Mouse (Mus musculus) embryonic facial prominence, embryonic 13.5 days (tissue): ENCODE measurements around the gene Pigs. TPM values are rescaled to one million over a fixed set of nuclear protein-coding genes. Genes with fewer than 3 reads are reported as not detected.

Experiments used
- ATAC-seq: fragments of 200-750 bp; cut with Nextera tagmentation; 2 replicates; pipeline ENCODE4 v1.8.0; 2017; ENCODE audit warnings: low read depth; ENCODE audit not compliant: insufficient number of reproducible peaks, insufficient read depth, low FRiP score, low TSS enrichment
- H3K27ac ChIP-seq: fragments of 300-500 bp; sonication (generic); 2 replicates; pipeline ENCODE4 v1.5.1; 2015; ENCODE audit warnings: moderate library complexity, mild to moderate bottlenecking, inconsistent platforms
- H3K27me3 ChIP-seq: fragments of 300-500 bp; sonication (generic); 2 replicates; pipeline ENCODE4 v1.6.1; 2015; ENCODE audit warnings: mild to moderate bottlenecking, inconsistent platforms
- H3K36me3 ChIP-seq: fragments of 300-500 bp; sonication (generic); 2 replicates; pipeline ENCODE4 v1.6.1; 2015; ENCODE audit warnings: mild to moderate bottlenecking, inconsistent platforms
- H3K4me1 ChIP-seq: fragments of 300-500 bp; sonication (generic); 2 replicates; pipeline ENCODE4 v1.6.1; 2015; ENCODE audit warnings: inconsistent platforms
- H3K4me2 ChIP-seq: fragments of 300-500 bp; sonication (generic); 2 replicates; pipeline ENCODE4 v1.6.1; 2015; ENCODE audit warnings: moderate library complexity, mild to moderate bottlenecking, inconsistent platforms
- H3K4me3 ChIP-seq: fragments of 300-500 bp; sonication (generic); 2 replicates; pipeline ENCODE4 v1.5.1; 2015; ENCODE audit warnings: mild to moderate bottlenecking, inconsistent platforms
- H3K9ac ChIP-seq: fragments of 300-500 bp; sonication (generic); 2 replicates; pipeline ENCODE4 v1.6.1; 2015; ENCODE audit warnings: mild to moderate bottlenecking, inconsistent platforms
- H3K9me3 ChIP-seq: fragments of 300-500 bp; sonication (generic); 2 replicates; pipeline ENCODE4 v1.6.1; 2016; ENCODE audit warnings: inconsistent platforms
- WGBS: fragments of 180-500 bp; shearing (Covaris S2); methylation state at CpG from one replicate; pipeline ENCODE4 v1.1.7; 2015; ENCODE audit warnings: mixed read lengths; 5-methylcytosine and 5-hydroxymethylcytosine counted together
- polyA plus RNA-seq: library from polyadenylated mRNA; unstranded; fragments of >200 nt; fragmentation: Nextera tagmentation; extraction: Ambion mirVana; gene quantifications from 2 replicates; pipeline ENCODE4 v1.2.1, GENCODE M21; 2015

Pigs gene
- polyA plus RNA-seq, 1 experiment from 2014 or later = 75.7 TPM

GRCm38 (mm10) chr11:78318411-78318810, 9.8 kb upstream of the Pigs start:
- H3K36me3 ChIP-seq = peaks cover 78% of the 10 kb centered on the region
- H3K9ac ChIP-seq = no peak overlapping the region

GRCm38 (mm10) chr11:78322076-78322831, 6.0 kb upstream of the Pigs start:
- H3K27ac ChIP-seq = peak overlapping the region; percentile 65
- no peak overlapping the region for H3K9ac ChIP-seq
- 36% methylated on average over 2 of the region's 2 CpGs for WGBS
- H3K4me2 ChIP-seq = peak overlapping the region; percentile 56
- H3K27me3 ChIP-seq = no peaks in the 10 kb centered on the region
- H3K4me3 ChIP-seq = peak overlapping the region; percentile 23
- no peaks in the 10 kb centered on the region for H3K9me3 ChIP-seq
- no peak for ATAC-seq
- H3K4me1 ChIP-seq = peaks cover 18% of the 10 kb centered on the region
- peaks cover 42% of the 10 kb centered on the region for H3K36me3 ChIP-seq

More at GRCm38 (mm10) chr11:78318411-78318810, 9.8 kb upstream of the Pigs start:
- no peak overlapping the region for H3K4me2 ChIP-seq
- H3K27me3 ChIP-seq = no peaks in the 10 kb centered on the region
- peaks cover 16% of the 10 kb centered on the region for H3K4me1 ChIP-seq
- no peak for ATAC-seq
- WGBS = 83% methylated on average over 2 of the region's 2 CpGs
- no peaks in the 10 kb centered on the region for H3K9me3 ChIP-seq
- no peak overlapping the region for H3K27ac ChIP-seq
- no peak overlapping the region for H3K4me3 ChIP-seq

GRCm38 (mm10) chr11:78322860-78323259, 5.4 kb upstream of the Pigs start, which contains the start of gene Aldoc:
TSS of gene Aldoc (plus strand) at chr11:78322968.
- Histone ChIP-seq H3K4me2 (peak within 1 kb of the TSS; percentile 56), H3K4me1 (peaks cover 18% of the 10 kb centered on the region), H3K36me3 (peaks cover 36% of the 10 kb centered on the region), H3K27ac (peak within 1 kb of the TSS; percentile 65), H3K27me3 (no peaks in the 10 kb centered on the region), H3K4me3 (peak within 1 kb of the TSS; percentile 23), H3K9me3 (no peaks in the 10 kb centered on the region), H3K9ac (peak within 1 kb of the TSS; percentile 57; the same call in 1 of the 2 replicates)
- 7% methylated on average over 15 of the region's 15 CpGs for WGBS
- ATAC-seq = peak; percentile 87

- no peak overlapping the region for H3K9ac ChIP-seq
- no peaks in the 10 kb centered on the region for H3K27me3 ChIP-seq
- WGBS = 86% methylated on average over 15 of the region's 15 CpGs
- ATAC-seq = no peak
- no peak overlapping the region for H3K27ac ChIP-seq
- no peak overlapping the region for H3K4me2 ChIP-seq
- H3K36me3 ChIP-seq = peaks cover 22% of the 10 kb centered on the region
- no peaks in the 10 kb centered on the region for H3K9me3 ChIP-seq
- H3K4me1 ChIP-seq = peaks cover 23% of the 10 kb centered on the region
- H3K4me3 ChIP-seq = no peak overlapping the region
These were observed 4.0 kb upstream of the Pigs start for GRCm38 (mm10) chr11:78324000-78324785.

GRCm38 (mm10) chr11:78324965-78325364, 3.2 kb upstream of the Pigs start:
- no peak for ATAC-seq
- Histone ChIP-seq H3K27me3 (no peaks in the 10 kb centered on the region), H3K9me3 (no peaks in the 10 kb centered on the region), H3K4me1 (peaks cover 25% of the 10 kb centered on the region), H3K27ac (no peak overlapping the region), H3K36me3 (peaks cover 16% of the 10 kb centered on the region), H3K4me3 (no peak overlapping the region), H3K9ac (no peak overlapping the region), H3K4me2 (no peak overlapping the region)
- WGBS = 93% methylated on average over 12 of the region's 12 CpGs

- Histone ChIP-seq H3K27ac (no peak overlapping the region), H3K36me3 (peaks cover under 1% of the 10 kb centered on the region), H3K9ac (no peak overlapping the region), H3K9me3 (no peaks in the 10 kb centered on the region), H3K4me2 (no peak overlapping the region), H3K27me3 (no peaks in the 10 kb centered on the region), H3K4me3 (no peak overlapping the region), H3K4me1 (peaks cover 21% of the 10 kb centered on the region)
- ATAC-seq = no peak
- 87% methylated on average over 4 of the region's 4 CpGs for WGBS
These were observed 1.0 kb upstream of the Pigs start for GRCm38 (mm10) chr11:78327215-78327614.

GRCm38 (mm10) chr11:78328512-78329056, 369 bp downstream of the Pigs start:
- peak overlapping the region; percentile 93 for H3K4me2 ChIP-seq

GRCm38 (mm10) chr11:78332676-78333075, 4.5 kb downstream of the Pigs start:
- Histone ChIP-seq H3K4me1 (peaks cover 7% of the 10 kb centered on the region), H3K9ac (no peak overlapping the region), H3K9me3 (no peaks in the 10 kb centered on the region), H3K27me3 (no peaks in the 10 kb centered on the region), H3K4me2 (no peak overlapping the region), H3K36me3 (peaks cover 50% of the 10 kb centered on the region), H3K27ac (no peak overlapping the region), H3K4me3 (no peak overlapping the region)
- ATAC-seq = no peak
- 93% methylated on average over 12 of the region's 12 CpGs for WGBS

More at GRCm38 (mm10) chr11:78328512-78329056, 369 bp downstream of the Pigs start:
- ATAC-seq = no peak; the same call in 1 of the 2 replicates
- Histone ChIP-seq H3K27ac (no peak overlapping the region), H3K9ac (peak overlapping the region; percentile 89), H3K4me3 (peak overlapping the region; percentile 86), H3K4me1 (peaks cover 8% of the 10 kb centered on the region), H3K36me3 (peaks cover 15% of the 10 kb centered on the region), H3K27me3 (no peaks in the 10 kb centered on the region), H3K9me3 (no peaks in the 10 kb centered on the region)
- WGBS = 1% methylated on average over 35 of the region's 41 CpGs

- no peak overlapping the region for H3K27ac ChIP-seq
- no peak overlapping the region for H3K4me3 ChIP-seq
- no peaks in the 10 kb centered on the region for H3K27me3 ChIP-seq
- H3K9ac ChIP-seq = no peak overlapping the region
- no peak overlapping the region for H3K4me2 ChIP-seq
- peaks cover 4% of the 10 kb centered on the region for H3K4me1 ChIP-seq
- H3K36me3 ChIP-seq = peaks cover 61% of the 10 kb centered on the region
- WGBS = 86% methylated on average over 5 of the region's 5 CpGs
- H3K9me3 ChIP-seq = no peaks in the 10 kb centered on the region
- no peak for ATAC-seq
These were observed 5.8 kb downstream of the Pigs start for GRCm38 (mm10) chr11:78333992-78334391.

- 94% methylated on average over 8 of the region's 8 CpGs for WGBS
- H3K27me3 ChIP-seq = no peaks in the 10 kb centered on the region
- no peaks in the 10 kb centered on the region for H3K9me3 ChIP-seq
- no peaks in the 10 kb centered on the region for H3K4me1 ChIP-seq
- peaks cover 89% of the 10 kb centered on the region for H3K36me3 ChIP-seq
- H3K4me3 ChIP-seq = no peak overlapping the region
- no peak for ATAC-seq
- no peak overlapping the region for H3K27ac ChIP-seq
- no peak overlapping the region for H3K4me2 ChIP-seq
- H3K9ac ChIP-seq = no peak overlapping the region
These were observed 8.8 kb downstream of the Pigs start for GRCm38 (mm10) chr11:78337040-78337439.

GRCm38 (mm10) chr11:78341702-78342101, 13.5 kb downstream of the Pigs start:
- Histone ChIP-seq H3K4me3 (no peak overlapping the region), H3K9me3 (no peaks in the 10 kb centered on the region), H3K9ac (no peak overlapping the region), H3K36me3 (peaks cover 46% of the 10 kb centered on the region), H3K4me1 (peaks cover 34% of the 10 kb centered on the region), H3K27me3 (no peaks in the 10 kb centered on the region), H3K4me2 (no peak overlapping the region), H3K27ac (no peak overlapping the region)
- ATAC-seq = no peak
- 85% methylated on average over 12 of the region's 12 CpGs for WGBS
